Mouse (Mus musculus) megakaryocyte, embryonic 14.5 days (primary cell): ENCODE results near the gene Med21. TPM values are rescaled to one million over a fixed set of nuclear protein-coding genes. Genes with fewer than 3 reads are reported as not detected.
A peak's percentile ranks its signal among the peaks of the same experiment; 100 is the strongest.

Experiments
- H3K27me3 ChIP-seq: replicated peaks from 2 replicates; pipeline ENCODE3; 2012; ENCODE audit warnings: inconsistent platforms
- H3K36me3 ChIP-seq: replicated peaks from 2 replicates; pipeline ENCODE3; 2012; ENCODE audit warnings: low read length, inconsistent platforms, mixed read lengths
- H3K4me1 ChIP-seq: 2 replicates; pipeline ENCODE4 v1.6.1; 2012; ENCODE audit warnings: inconsistent platforms
- H3K4me3 ChIP-seq: replicated peaks from 2 replicates; pipeline ENCODE3; 2012; ENCODE audit warnings: moderate library complexity, mild to moderate bottlenecking, inconsistent platforms
- H3K9me3 ChIP-seq: 2 replicates; pipeline ENCODE4 v1.6.1; 2012; ENCODE audit warnings: inconsistent platforms
- FLI1 ChIP-seq: IDR thresholded peaks from 2 replicates; pipeline ENCODE4 v1.6.1; 2012; ENCODE audit warnings: low read length, inconsistent platforms, mixed read lengths
- GATA1 ChIP-seq: IDR thresholded peaks from 3 replicates; pipeline ENCODE4 v1.6.1; 2012; ENCODE audit warnings: mixed read lengths, low read length, inconsistent platforms, borderline replicate concordance
- polyA plus RNA-seq: library from polyadenylated mRNA; stranded (reverse); fragments of >175 nt; gene quantifications from 2 replicates; pipeline ENCODE4 v1.2.3, GENCODE M21; 2012; ENCODE audit warnings: low replicate concordance; ENCODE audit not compliant: insufficient read depth

Med21 gene
- 4.1 TPM in 1 of 2 replicates, not detected in the other for polyA plus RNA-seq

GRCm38 (mm10) chr6:146642276-146643183 lies at the start of gene Med21, which contains the start of gene Tm7sf3:
Gene Med21 (plus strand): TSS chr6:146642547.
Gene Tm7sf3 (minus strand): TSS chr6:146642824.
- no peaks in the 10 kb centered on the region for H3K27me3 ChIP-seq
- peak within 1 kb of the TSS; percentile 93 for H3K4me3 ChIP-seq
- H3K9me3 ChIP-seq: no peaks in the 10 kb centered on the region
- no peak for TF ChIP-seq GATA1
- TF ChIP-seq FLI1: no peak
- H3K4me1 ChIP-seq: peaks cover 47% of the 10 kb centered on the region
- peaks cover 13% of the 10 kb centered on the region for H3K36me3 ChIP-seq

GRCm38 (mm10) chr6:146602601-146603000 lies 39.7 kb upstream of the Med21 start:
- H3K27me3 ChIP-seq: no peaks in the 10 kb centered on the region
- TF ChIP-seq FLI1: no peak
- TF ChIP-seq GATA1: no peak
- H3K4me1 ChIP-seq: peaks cover 3% of the 10 kb centered on the region; the same call in 1 of the 2 replicates
- no peak overlapping the region for H3K4me3 ChIP-seq
- no peaks in the 10 kb centered on the region for H3K9me3 ChIP-seq
- peaks cover 97% of the 10 kb centered on the region for H3K36me3 ChIP-seq

DNA sequence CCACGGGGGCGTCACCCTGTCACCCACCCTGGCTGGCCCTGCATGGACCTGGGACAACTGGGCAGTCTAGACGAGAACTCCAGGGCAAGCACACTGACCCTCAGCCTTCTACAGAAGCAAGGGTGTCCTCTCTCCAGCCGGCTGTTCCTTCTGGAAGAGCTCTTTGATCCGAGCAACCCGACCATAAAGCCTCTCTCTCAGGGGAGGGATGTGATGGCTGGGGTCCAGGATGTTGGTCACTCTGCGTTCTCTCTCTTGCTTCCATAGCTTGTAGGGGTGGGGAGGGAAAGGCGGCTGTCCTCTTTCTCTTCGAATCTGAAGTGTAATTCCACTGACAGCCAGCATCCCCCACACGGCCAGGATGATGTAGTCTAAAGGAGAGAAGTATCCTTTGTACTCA lies 38.7 kb upstream of the Med21 start:
- H3K4me3 ChIP-seq: no peak overlapping the region
- TF ChIP-seq GATA1: no peak
- no peak for TF ChIP-seq FLI1
- no peaks in the 10 kb centered on the region for H3K9me3 ChIP-seq
- H3K27me3 ChIP-seq: no peaks in the 10 kb centered on the region
- H3K36me3 ChIP-seq: peaks cover 98% of the 10 kb centered on the region
- peaks cover 9% of the 10 kb centered on the region; the same call in 1 of the 2 replicates for H3K4me1 ChIP-seq

DNA sequence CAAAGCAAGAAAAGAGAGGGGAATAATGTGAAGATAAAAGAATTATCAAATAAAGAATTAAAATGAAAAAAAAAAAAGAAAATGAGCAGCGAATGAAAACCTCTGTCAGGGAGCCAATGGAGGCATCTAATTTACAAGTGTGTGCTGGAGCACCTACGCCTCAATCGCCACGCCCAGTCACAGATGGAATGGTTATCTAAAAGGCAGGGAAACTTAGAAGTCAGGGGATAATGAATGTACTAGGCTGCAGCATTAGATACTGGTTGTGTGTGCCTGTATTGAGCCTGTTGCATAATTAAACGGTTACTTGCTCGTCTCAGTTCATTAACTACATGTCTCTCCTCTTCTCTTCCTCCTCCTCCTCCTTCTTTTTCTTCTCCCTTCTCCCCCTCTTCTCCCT lies 31.0 kb upstream of the Med21 start:
- Histone ChIP-seq H3K4me1 (peaks cover 22% of the 10 kb centered on the region), H3K36me3 (peaks cover 97% of the 10 kb centered on the region), H3K27me3 (no peaks in the 10 kb centered on the region), H3K4me3 (no peak overlapping the region), H3K9me3 (no peaks in the 10 kb centered on the region)
- TF ChIP-seq FLI1: no peak
- TF ChIP-seq GATA1: no peak

- Histone ChIP-seq H3K36me3 (peaks cover 97% of the 10 kb centered on the region), H3K4me3 (no peak overlapping the region), H3K9me3 (no peaks in the 10 kb centered on the region), H3K4me1 (peaks cover 27% of the 10 kb centered on the region), H3K27me3 (no peaks in the 10 kb centered on the region)
- TF ChIP-seq GATA1 (no peak), FLI1 (no peak)
These were observed 30.4 kb upstream of the Med21 start for GRCm38 (mm10) chr6:146611897-146612296.

- TF ChIP-seq FLI1: no peak
- no peak for TF ChIP-seq GATA1
- H3K4me1 ChIP-seq: peaks cover 35% of the 10 kb centered on the region
- no peak overlapping the region for H3K4me3 ChIP-seq
- H3K36me3 ChIP-seq: peaks cover 97% of the 10 kb centered on the region
- no peaks in the 10 kb centered on the region for H3K9me3 ChIP-seq
- no peaks in the 10 kb centered on the region for H3K27me3 ChIP-seq
These were observed 29.6 kb upstream of the Med21 start for GRCm38 (mm10) chr6:146612736-146613135.

DNA sequence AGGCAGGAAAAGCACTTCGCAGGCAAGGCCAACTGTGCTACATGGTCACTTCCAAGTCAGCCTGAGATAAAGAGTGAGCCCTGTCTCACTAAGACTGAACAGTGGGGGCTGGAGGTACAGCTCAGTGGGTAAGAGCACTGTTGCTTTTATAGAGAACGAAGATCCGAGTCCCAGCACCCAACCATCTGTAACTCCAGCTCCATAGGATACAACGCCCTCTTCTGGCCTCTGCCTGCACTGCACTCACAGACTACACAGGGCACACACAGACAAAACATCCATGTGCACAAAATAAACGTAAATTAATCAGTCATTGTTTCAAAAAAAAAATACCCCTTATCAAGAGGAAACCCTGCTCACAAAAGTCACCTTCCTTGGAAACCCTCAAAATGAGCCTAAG lies 28.4 kb upstream of the Med21 start:
- Histone ChIP-seq H3K9me3 (no peaks in the 10 kb centered on the region), H3K4me1 (peaks cover 29% of the 10 kb centered on the region), H3K27me3 (no peaks in the 10 kb centered on the region), H3K36me3 (peaks cover 97% of the 10 kb centered on the region), H3K4me3 (no peak overlapping the region)
- TF ChIP-seq FLI1: no peak
- no peak for TF ChIP-seq GATA1

DNA sequence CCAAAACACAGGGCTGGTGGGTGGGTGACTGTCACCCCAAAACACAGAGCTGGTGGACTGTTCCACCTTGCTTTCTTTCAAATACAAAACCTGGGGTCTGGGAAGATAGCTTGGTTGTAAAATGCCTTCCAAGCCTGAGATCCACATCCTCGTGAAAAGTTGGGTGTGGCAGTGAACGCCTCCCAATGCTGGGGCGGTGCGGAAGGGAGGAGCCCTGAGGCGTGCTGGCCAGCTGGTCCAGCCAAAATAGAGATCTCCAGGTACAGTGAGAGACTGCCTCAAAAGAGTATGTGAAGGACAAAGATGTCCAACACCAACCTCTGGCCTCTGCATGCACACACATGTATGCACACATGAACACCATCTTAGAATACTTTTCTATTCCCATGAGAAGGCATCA lies 27.8 kb upstream of the Med21 start:
- H3K9me3 ChIP-seq: no peaks in the 10 kb centered on the region
- peaks cover 95% of the 10 kb centered on the region for H3K36me3 ChIP-seq
- no peak for TF ChIP-seq GATA1
- no peak for TF ChIP-seq FLI1
- H3K4me1 ChIP-seq: peaks cover 29% of the 10 kb centered on the region
- H3K27me3 ChIP-seq: no peaks in the 10 kb centered on the region
- no peak overlapping the region for H3K4me3 ChIP-seq

DNA sequence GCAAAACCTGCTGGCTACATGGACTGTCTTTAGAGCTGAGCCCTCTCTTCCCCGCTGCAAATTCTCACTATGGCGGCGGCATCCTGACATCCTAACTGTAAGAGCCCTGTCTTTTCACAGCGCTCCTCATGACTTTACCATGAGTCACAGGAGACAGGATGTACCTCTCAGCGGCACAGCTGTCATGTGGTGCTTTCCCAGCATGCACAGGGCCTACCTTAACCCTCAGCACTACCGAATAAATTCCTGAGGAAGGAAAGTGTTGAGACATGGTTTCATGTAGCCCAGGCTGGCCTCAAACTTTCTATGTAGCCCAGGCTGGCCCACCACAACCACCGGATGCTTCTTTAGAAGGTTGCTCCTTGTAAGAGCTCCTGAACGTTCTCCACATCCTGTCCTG lies 26.5 kb upstream of the Med21 start:
- TF ChIP-seq GATA1: no peak
- no peak for TF ChIP-seq FLI1
- H3K36me3 ChIP-seq: peaks cover 95% of the 10 kb centered on the region

GRCm38 (mm10) chr6:146616670-146617069 lies 25.7 kb upstream of the Med21 start:
- H3K36me3 ChIP-seq: peaks cover 99% of the 10 kb centered on the region
- peaks cover 29% of the 10 kb centered on the region for H3K4me1 ChIP-seq
- no peak overlapping the region for H3K4me3 ChIP-seq
- no peaks in the 10 kb centered on the region for H3K9me3 ChIP-seq
- H3K27me3 ChIP-seq: no peaks in the 10 kb centered on the region
- TF ChIP-seq FLI1: no peak
- TF ChIP-seq GATA1: no peak

More for the DNA sequence above, 26.5 kb upstream of the Med21 start:
- H3K9me3 ChIP-seq: no peaks in the 10 kb centered on the region
- no peak overlapping the region for H3K4me3 ChIP-seq
- H3K4me1 ChIP-seq: peaks cover 29% of the 10 kb centered on the region
- H3K27me3 ChIP-seq: no peaks in the 10 kb centered on the region
